Mouse (Mus musculus) liver, adult 10 weeks (tissue): ENCODE measurements around the gene Qrich1. TPM values are rescaled to one million over a fixed set of nuclear protein-coding genes. Genes with fewer than 3 reads are reported as not detected.

Experiments used
- polyA plus RNA-seq: library from polyadenylated mRNA; stranded (reverse); fragments of 350-450 nt; fragmentation: Illumina TruSeq; extraction: RNeasy Lipid Tissue Mini Kit (QIAGEN cat#74804); gene quantifications from one replicate; pipeline ENCODE4 v1.2.3, GENCODE M21; 2014; ENCODE audit warnings: low read depth, low replicate concordance

The Qrich1 gene
- 28.6 TPM for polyA plus RNA-seq

DNA sequence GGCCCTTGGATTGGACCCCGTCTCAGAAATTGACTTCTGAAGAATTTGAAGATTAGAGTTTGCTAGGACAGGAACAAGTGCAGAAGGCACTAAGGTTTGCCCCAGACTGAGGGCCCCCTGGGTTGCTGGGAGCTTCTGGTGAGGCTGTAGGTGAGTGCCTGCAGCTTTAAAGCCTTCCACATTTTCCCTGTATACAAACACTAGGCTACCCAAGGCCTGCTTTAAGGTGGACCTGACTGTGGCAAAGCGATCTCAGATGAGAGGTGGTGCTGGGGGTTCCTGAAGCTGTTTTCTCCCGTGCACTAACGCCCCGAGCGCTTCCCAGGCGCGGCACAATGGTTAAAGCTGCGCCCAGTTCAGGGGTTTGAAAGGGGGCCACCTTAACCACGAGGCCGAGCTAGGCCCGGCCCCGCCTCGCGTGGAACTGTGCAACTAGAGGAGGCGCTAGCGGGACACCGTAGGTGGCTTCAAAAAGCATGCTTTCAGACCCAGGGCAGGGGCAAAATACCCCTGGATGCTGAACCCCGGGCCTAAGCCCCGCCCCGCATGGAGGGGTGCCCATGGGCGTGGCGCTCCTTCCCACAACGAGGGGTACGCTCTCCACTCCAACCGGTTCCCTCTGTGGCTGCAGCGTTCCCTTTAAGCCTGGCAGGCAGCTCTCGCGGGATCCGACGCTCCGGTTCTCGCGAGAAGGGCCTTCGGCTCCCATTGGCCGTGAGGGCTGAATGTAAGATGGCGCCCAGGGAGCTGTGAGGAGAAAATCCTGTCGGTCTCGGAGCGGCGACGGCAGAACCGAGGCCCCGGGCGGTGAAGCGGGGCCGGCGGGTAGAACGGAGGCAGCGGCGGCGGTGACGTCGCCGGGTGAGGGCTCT lies at the start of gene Qrich1:
Qrich1 (plus strand) TSS at position 427 of the 872 bp plus-strand sequence.

DNA sequence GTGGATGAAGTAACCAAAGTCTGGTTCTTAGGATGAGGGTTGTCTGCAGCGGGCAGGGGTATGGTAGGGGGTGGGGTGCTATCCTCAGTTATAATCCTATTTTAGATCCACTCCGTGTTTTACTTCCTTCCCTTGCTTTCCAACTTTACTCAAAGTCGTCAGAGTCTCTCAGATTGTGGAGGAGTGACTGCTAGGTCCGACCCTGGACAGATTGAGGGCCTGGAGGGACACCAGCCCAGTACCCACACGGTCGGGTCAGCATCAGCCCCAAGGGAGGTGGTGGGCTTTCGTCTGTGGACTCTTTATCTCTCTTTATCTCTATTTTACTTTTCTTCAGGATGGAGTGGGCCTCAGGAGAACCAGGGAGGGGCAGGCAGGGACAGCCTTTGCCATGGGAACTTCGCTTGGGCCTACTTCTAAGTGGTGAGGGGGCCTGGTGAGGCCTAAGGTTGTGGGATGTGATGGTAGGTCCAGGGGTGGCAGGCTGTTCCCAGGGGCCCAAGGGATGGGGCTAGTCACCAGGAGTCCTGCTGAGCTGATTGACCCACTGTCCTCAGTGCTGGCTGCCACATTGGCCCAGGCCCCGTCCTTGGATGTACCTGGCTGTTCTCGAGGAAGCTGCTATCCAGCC lies 36.8 kb upstream of the Qrich1 start, which contains the start of gene Lamb2:
Lamb2 (plus strand) TSS at position 16 of the 631 bp plus-strand sequence.

DNA sequence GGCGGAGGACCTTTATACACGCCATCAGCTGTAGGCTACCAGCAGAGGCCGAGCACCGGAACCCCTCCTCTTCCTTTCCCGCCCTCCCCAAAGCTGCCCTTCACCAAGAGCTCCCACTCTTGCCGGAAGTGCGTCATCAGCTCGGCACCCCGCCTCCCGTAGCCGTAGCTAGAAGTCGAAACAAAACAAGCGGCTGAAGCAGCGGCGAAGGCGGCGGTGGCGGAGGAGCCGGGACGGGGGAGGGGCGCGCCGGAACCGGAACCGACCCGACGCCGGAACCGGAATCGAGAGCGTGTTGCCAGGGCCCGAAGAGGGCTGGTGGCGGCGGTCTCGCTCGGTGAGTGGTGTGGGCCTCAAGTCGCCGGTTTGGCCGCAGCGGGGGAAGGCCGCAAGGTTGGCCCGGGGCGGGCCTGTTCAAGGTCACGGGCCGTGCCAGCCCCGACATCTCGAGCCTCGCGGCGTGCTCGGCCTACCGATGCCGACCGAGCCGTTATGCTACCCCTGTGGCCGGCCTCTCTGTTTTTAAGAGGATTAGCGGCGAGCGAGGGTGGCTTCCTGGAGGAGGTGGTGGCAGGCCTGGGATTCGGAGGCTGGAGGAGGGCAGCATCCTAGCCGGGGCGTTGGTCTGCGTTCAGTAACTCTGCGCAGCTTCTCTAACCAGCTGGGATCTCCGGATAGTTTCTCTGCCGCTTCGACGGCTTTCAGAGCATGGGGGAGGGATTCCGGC lies 25.9 kb upstream of the Qrich1 start, which contains the start of gene Usp19:
Usp19 (plus strand) TSS at position 44 of the 727 bp plus-strand sequence.

DNA sequence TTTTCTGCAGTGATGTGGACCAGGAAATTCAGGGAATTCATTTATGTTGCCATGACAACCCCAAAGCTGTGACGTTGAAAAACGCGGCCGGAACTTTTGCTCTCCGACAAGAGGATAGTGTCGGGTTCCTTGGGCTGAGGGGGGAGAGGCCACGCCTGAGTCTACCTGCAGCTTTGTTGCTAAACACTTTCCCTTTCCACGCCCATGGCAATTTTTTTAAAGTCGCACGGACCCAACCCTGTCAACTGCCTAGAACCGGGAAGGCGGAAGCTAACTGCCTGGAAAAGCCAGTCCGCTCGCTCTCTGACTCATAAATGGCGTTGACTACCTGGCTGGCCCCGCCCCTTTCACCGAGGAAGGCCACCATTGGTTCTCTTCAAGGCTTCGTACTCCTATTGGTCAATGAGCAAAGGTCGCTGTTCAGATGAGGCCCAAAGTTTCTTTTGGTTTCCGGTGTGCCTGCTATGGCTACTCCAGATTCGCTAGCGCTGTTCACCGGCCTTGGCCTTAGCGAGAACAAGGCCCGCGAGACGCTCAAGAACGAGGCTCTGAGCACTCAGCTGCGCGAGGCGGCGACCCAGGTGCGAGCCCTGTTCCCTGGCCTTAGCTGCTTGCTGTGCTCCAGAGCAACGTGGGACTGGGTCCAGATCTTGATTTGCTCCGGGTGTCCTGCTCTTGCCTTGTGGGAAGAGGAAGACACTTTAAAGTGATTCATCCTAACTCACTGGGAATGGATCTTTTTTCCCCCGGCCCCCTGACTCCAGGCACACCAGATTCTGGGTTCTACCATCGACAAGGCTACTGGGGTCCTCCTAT lies 8.8 kb upstream of the Qrich1 start, which contains the start of gene Qars:
Qars (plus strand) TSS at position 88 of the 816 bp plus-strand sequence.

DNA sequence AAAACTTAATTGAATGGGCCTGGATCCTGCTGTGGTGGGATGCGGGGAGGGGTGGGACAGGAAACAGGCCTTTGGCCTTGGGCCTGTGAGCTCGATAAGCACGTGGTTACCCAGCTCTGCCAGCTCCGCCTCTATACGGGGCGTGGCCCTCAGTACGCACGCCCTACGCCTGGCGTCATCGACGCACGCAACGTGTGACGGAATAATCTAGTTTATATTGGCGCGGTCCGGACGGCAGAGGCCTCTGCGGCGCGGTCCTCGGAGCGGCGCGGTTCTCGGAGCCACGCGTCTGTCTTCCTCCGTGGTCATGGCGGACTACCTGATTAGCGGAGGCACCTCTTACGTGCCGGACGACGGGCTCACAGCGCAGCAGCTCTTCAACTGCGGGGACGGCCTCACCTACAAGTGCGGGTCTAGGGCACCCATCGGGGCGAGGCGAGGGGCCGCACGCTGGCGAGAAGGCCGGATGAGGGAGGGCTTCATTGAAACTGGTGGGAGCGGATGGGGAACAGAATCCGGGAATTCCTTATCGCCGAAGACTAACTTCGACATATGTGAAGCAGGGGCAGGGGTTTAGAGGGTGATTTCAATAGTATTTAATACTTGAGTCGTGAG lies 43.7 kb downstream of the Qrich1 start, which contains the start of gene Impdh2:
Impdh2 (plus strand) TSS at position 60 of the 615 bp plus-strand sequence.

DNA sequence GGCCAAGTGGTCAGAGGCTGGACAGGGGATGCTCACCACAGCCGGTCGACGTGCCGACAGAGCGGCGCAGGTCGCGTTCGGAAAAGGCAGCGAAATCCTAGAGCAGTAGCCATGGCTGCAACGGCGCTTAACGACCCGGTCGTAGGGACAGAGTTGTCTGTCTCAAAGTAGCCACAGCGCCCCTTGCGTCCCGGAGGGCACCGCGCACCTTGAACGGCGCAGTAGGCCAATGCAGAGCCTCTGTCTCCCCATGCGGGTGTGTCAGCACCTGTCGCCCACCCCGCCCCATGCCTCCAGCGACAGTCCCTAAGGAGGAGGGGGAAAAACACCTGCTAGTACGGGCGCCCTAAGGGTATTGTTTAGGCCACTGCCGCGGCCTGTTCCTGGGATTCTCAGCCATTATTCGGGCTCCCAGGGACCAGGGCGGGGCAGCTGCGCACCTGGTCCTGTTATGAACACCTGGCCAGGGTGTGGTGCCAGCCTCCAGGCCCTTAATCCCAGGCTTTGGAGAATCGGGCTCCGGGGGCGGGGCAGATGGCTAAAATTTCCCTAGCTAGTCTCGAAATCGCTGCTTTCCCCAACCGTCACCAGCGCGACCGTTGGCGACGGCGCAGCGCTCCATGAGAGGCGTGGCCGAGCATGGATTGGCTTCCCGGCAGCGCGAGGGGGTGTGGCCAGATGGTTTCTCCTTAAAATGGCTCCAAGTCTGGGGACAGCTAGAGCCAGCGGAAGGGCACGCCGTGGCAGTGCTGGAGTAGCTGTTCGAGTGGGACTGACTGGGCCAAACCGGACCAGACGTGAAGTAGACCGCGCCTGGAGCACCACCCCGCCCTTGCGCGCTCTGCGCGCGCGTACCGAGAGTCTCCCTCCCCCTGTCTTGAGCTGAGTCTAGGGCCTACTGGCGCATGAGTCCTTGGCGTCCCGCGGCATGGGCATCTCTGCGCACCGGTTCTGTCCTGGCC lies 50.5 kb downstream of the Qrich1 start, which contains the start of gene Ndufaf3:
Ndufaf3 (minus strand) TSS at position 620 of the 962 bp plus-strand sequence.

DNA sequence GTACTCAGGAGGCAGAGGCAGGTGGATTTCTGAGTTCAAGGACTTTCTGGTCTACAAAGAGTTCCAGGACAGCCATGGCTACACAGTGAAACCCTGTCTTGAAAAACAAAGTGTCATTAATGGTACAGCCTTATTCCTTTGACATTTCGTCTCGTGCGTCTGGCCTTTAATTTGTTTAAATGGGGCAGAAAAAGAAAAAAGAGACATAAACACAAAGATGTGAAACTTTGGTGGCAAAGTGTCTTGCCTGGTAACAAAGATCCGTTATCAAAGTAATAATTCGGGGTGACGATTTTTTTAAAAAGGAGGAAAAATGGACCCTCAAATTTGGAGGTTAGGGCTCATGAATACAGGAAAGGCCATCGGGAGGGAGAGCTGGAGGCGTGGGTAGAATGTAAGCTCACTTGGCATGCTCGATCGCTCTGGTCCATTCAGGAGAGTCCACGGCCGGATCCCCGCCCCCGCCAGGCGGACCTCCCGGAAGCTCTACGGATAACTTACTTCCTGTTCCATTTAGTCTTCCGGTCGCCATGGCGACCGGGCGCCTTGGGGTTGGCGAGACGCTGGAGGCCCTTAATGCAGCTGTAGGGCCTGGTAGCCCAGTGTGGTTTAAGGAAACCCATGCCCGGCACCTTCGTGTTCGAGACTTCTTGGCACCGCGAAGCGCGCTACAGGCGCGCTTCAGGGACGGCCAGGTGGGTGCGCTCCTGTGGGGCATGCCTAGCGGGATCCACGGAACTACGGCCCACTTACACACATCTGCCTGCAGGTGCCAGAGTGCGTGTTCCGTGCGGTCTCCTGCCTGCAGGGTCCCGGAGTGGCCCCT lies 53.0 kb downstream of the Qrich1 start, which contains the start of gene Dalrd3:
Dalrd3 (plus strand) TSS at position 506 of the 826 bp plus-strand sequence.

DNA sequence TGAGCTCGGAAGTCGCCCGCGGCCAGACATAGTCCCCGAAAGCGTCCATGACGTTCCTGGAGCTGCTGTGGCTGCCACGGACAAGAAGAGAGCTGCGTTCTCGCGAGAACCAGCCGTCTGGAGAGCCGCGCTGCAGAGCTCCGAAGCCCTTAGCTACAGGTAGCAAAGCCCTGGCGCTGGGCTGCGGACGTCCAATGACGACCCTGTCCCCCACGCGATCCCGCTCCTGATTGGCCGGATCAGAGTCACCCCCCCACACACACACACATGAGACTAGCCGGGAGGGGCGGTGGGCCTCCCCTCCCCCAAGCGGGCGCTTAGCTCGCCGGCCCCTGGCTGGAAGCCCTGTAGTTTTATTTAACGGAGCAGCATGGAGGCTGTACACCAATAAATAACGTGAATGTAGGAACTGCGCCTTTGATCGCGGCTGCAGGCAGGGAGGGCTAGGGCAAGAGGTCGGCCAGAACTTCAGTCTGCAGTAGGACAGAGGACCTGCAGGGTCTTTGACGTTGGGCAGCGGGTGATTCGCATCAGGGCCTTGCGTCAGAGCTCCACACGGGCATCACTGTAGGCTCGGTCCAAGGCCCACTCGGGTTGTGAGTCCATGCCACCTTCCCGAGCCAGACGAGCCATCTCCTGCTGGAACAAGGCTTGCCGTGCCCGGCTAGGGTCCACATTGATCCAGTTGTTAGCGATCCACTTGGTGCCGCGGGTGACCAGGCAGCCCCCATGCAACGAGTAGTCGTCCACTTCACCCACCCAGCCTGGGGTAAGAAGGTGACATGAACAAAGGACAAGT lies 62.1 kb downstream of the Qrich1 start, which contains the start of gene Wdr6:
Wdr6 (minus strand) TSS at position 195 of the 799 bp plus-strand sequence.

DNA sequence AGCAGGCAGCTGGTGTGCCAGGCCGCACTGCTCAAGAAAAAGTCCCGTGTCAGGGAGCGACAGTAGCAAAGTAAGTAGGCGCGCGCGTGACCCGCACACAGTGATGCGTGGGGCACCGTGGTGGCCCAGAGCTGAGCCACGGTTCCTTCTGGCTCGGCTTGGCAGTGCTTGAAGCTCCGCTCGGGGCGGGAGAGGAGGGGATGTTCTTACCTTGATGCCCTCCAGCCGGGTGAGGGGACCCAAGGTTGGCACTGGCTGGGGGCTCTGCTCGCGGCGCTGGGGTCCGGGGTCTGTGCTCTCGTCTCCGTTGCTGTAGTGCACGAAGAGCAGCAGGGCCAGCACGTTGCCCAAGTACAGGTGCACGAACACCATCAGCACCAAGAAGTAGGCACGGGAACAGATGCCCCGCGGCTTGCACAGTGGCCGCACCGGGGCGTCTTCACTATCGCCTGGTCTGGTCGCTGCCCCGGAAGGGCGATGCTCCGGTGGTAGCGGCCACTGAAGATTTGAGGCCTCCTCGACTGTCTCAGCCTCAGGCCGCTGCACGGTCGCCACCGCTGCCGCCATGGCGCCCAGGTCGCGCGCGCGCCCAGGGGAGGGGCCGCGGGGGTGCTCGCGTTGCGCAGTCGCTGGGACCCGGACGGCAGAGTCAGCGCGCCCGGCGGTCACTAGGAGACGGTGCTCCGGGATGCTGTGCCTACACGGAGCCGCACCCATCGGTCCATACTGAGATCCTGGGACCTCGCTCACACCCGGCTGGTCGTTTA lies 80.6 kb downstream of the Qrich1 start, which contains the start of gene P4htm:
P4htm (minus strand) TSS at position 670 of the 767 bp plus-strand sequence.

Other genes starting within 250 kb of the Qrich1 start
- 16.2 TPM for gene Nicn1, start 226.4 kb upstream of the Qrich1 start, polyA plus RNA-seq
- 37.0 TPM for gene Amt, start 220.0 kb upstream of the Qrich1 start, polyA plus RNA-seq
- gene Rhoa, start 210.7 kb upstream of the Qrich1 start, polyA plus RNA-seq, result 220 TPM
- gene Tcta, start 210.6 kb upstream of the Qrich1 start, polyA plus RNA-seq, result 14.3 TPM
- gene Gpx1, start 177.9 kb upstream of the Qrich1 start, polyA plus RNA-seq, result 303 TPM
- gene Usp4, start 169.0 kb upstream of the Qrich1 start, polyA plus RNA-seq, result 49.6 TPM
- gene 1700102P08Rik, start 124.0 kb upstream of the Qrich1 start, polyA plus RNA-seq, result not detected
- gene Ccdc36, start 88.3 kb upstream of the Qrich1 start, polyA plus RNA-seq, result not detected
- not detected for gene BC048562, start 80.3 kb upstream of the Qrich1 start, polyA plus RNA-seq
- 1.9 TPM for gene Ccdc71, start 56.3 kb upstream of the Qrich1 start, polyA plus RNA-seq
- gene Klhdc8b, start 55.2 kb upstream of the Qrich1 start, polyA plus RNA-seq, result 1.4 TPM
- gene Lamb2, start 37.1 kb upstream of the Qrich1 start, polyA plus RNA-seq, result 0.79 TPM
- gene Usp19, start 26.2 kb upstream of the Qrich1 start, polyA plus RNA-seq, result 7.2 TPM
- 49.3 TPM for gene Qars, start 9.1 kb upstream of the Qrich1 start, polyA plus RNA-seq
- gene Impdh2, start 43.5 kb downstream of the Qrich1 start, polyA plus RNA-seq, result 20.3 TPM
- gene Ndufaf3, start 50.6 kb downstream of the Qrich1 start, polyA plus RNA-seq, result 3.4 TPM
- 5.1 TPM for gene Dalrd3, start 53.1 kb downstream of the Qrich1 start, polyA plus RNA-seq
- 0.93 TPM for gene Wdr6, start 61.9 kb downstream of the Qrich1 start, polyA plus RNA-seq
- not detected for gene P4htm, start 80.9 kb downstream of the Qrich1 start, polyA plus RNA-seq
- 23.0 TPM for gene Arih2, start 132.6 kb downstream of the Qrich1 start, polyA plus RNA-seq
- 136 TPM for gene Slc25a20, start 145.3 kb downstream of the Qrich1 start, polyA plus RNA-seq
- gene Prkar2a, start 172.5 kb downstream of the Qrich1 start, polyA plus RNA-seq, result 73.3 TPM